Mouse (Mus musculus) liver, postnatal 0 days (tissue): ENCODE results near the gene Churc1. TPM values are rescaled to one million over a fixed set of nuclear protein-coding genes. Genes with fewer than 3 reads are reported as not detected.

Experiments used
- ATAC-seq: fragments of 200-750 bp; cut with Nextera tagmentation; 2 replicates; pipeline ENCODE4 v1.8.0; 2017; ENCODE audit warnings: mild to moderate bottlenecking, moderate library complexity
- DNase-seq: peaks from one replicate; pipeline ENCODE4 v3.0.0-alpha.2; 2016
- H3K27ac ChIP-seq: fragments of 300-500 bp; sonication (generic); 2 replicates; pipeline ENCODE4 v1.5.1; 2014; ENCODE audit warnings: antibody characterized with exemption, moderate library complexity, mild to moderate bottlenecking, low read depth
- H3K27me3 ChIP-seq: fragments of 300-500 bp; sonication (generic); 2 replicates; pipeline ENCODE4 v1.6.1; 2014; ENCODE audit warnings: low read length, control low read depth, mixed read lengths; ENCODE audit not compliant: insufficient read depth
- H3K36me3 ChIP-seq: fragments of 300-500 bp; sonication (generic); replicated peaks from 2 replicates; pipeline ENCODE4 v1.6.1; 2014; ENCODE audit warnings: mild to moderate bottlenecking, control low read depth, low read length, moderate library complexity, mixed read lengths; ENCODE audit not compliant: insufficient read depth
- H3K4me1 ChIP-seq: fragments of 300-500 bp; sonication (generic); 2 replicates; pipeline ENCODE4 v1.6.1; 2014; ENCODE audit warnings: antibody characterized with exemption, mild to moderate bottlenecking, control low read depth; ENCODE audit not compliant: insufficient read depth
- H3K4me2 ChIP-seq: fragments of 300-500 bp; sonication (generic); 2 replicates; pipeline ENCODE4 v1.6.1; 2014; ENCODE audit warnings: low read depth, mild to moderate bottlenecking, low read length, moderate library complexity, mixed read lengths
- H3K4me3 ChIP-seq: fragments of 300-500 bp; sonication (generic); 2 replicates; pipeline ENCODE4 v1.5.1; 2014; ENCODE audit warnings: low read depth, low read length
- H3K9ac ChIP-seq: fragments of 300-500 bp; sonication (generic); replicated peaks from 2 replicates; pipeline ENCODE4 v1.6.1; 2014; ENCODE audit warnings: mild to moderate bottlenecking, moderate library complexity
- H3K9me3 ChIP-seq: fragments of 300-500 bp; sonication (generic); 2 replicates; pipeline ENCODE4 v1.6.1; 2016; ENCODE audit warnings: mild to moderate bottlenecking, control low read depth, low read length, mixed read lengths
- CTCF ChIP-seq: sonication (generic); IDR thresholded peaks from 2 replicates; pipeline ENCODE4 v1.5.1; 2016; ENCODE audit warnings: antibody characterized with exemption, low read depth
- EP300 ChIP-seq: IDR thresholded peaks from 2 replicates; pipeline ENCODE4 v1.6.1; 2016; ENCODE audit warnings: antibody characterized with exemption, low read depth, mild to moderate bottlenecking
- WGBS: fragments of 180-500 bp; shearing (Covaris S2); extraction: QIAGEN DNeasy Blood & Tissue Kit; methylation state at CpG from one replicate; pipeline ENCODE4 v1.1.7; 2014; ENCODE audit not compliant: insufficient replicate concordance; 5-methylcytosine and 5-hydroxymethylcytosine counted together
- polyA plus RNA-seq: library from polyadenylated mRNA; unstranded; fragments of >200 nt; fragmentation: Nextera tagmentation; extraction: Ambion mirVana; gene quantifications from 2 replicates; pipeline ENCODE4 v1.2.1, GENCODE M21; 2015

Churc1 gene
- polyA plus RNA-seq, 1 experiment from 2014 or later: 92.7 TPM

DNA sequence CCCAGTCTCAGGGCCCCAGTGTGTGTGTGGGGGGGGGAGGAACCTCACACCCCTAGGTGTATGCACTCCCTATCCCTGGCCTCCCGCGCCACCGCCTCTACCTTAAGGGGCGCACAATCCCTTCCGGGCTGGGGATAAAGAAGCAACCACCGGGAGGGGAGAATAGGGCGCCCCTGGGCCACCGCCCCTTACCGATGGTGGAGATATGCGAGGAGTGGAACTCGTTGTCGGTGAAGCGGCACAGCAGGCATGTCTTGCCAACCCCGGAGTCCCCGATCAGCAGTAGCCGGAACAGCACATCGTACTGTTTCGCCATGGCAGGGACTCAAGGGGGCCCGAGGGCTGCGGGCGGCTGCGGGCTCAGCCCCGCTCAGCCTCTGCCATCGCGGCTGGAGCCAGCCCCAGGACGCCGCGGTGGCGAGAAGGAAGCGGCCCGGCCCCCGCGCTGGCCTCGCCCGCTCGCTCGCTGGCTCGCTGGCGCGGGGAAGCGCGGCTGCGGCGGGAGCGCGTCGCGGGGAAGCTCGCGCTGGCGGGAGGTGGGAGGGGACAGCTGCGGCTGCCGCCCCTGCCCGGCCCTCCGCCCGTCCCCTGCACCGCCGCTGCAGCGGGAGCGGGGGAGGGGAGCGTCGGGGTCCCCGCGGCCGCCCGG lies 56.8 kb downstream of the Churc1 start:
- peak overlapping the region; percentile 93 for H3K4me2 ChIP-seq
- no peak for TF ChIP-seq CTCF
- no peak for TF ChIP-seq EP300
- H3K27ac ChIP-seq: no peak overlapping the region
- DNase-seq (peak; percentile 18), ATAC-seq (peak; percentile 31; the same call in 1 of the 2 replicates)
- peaks cover 5% of the 10 kb centered on the region for H3K4me1 ChIP-seq
- 3% methylated on average over 48 of the region's 66 CpGs for WGBS
- H3K36me3 ChIP-seq: no peaks in the 10 kb centered on the region
- H3K9ac ChIP-seq: peak overlapping the region; percentile 53
- H3K4me3 ChIP-seq: peak overlapping the region; percentile 55
- no peaks in the 10 kb centered on the region for H3K9me3 ChIP-seq
- H3K27me3 ChIP-seq: peaks cover 51% of the 10 kb centered on the region

DNA sequence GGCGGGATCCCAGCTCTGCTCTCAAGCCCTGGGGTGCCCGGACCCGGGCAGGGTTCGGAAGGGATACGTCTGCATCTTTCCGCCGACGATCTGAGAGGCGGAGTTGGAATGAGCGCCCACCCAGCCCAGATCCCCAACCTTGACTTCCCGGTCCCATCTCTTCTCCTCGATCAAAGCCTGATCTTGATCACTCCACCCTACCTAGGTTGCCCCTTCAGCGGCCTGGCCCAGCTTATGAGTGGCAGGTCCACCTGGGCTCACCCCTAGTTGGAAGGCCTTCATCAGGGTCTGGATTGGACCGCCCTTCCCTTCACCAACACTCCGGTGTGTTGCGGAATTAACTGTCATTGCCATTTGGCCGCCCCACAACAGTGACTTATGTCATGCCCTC lies 57.3 kb downstream of the Churc1 start, which contains the start of gene Rab15:
TSS of gene Rab15 (minus strand) at position 258 of the 391 bp plus-strand sequence.
- Histone ChIP-seq H3K9me3 (no peaks in the 10 kb centered on the region), H3K4me3 (peak within 1 kb of the TSS; percentile 55), H3K27me3 (peaks cover 52% of the 10 kb centered on the region), H3K27ac (no peak within 1 kb of the TSS), H3K36me3 (no peaks in the 10 kb centered on the region), H3K9ac (peak within 1 kb of the TSS; percentile 53), H3K4me2 (peak within 1 kb of the TSS; percentile 93), H3K4me1 (peaks cover 5% of the 10 kb centered on the region)
- ATAC-seq: no peak
- no peak for DNase-seq
- 5% methylated on average over 14 of the region's 17 CpGs for WGBS
- TF ChIP-seq CTCF (no peak), EP300 (no peak)

DNA sequence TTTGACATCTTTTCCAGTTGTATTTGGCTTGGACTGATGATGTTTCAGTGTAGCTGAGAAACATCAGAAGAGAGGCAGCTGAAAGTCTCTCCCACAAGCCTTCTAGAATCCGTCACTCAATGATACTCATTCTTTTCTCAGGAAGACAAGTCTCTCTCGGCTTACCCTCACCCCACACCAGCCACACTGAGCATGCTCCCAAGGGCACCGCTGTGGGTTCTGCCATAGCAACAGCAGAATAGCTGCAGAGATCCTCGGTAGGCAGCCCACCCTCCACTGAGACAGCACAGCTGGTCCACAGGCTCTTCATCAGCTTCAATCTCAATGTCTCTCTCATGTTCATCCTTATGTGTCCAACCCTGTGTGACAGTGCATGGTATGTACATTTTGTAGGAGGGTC lies 59.9 kb downstream of the Churc1 start:
- H3K4me1 ChIP-seq: peaks cover 5% of the 10 kb centered on the region
- no peaks in the 10 kb centered on the region for H3K9me3 ChIP-seq
- no peak overlapping the region for H3K4me2 ChIP-seq
- no peak overlapping the region for H3K27ac ChIP-seq
- H3K9ac ChIP-seq: no peak overlapping the region
- ATAC-seq (no peak), DNase-seq (no peak)
- TF ChIP-seq CTCF (no peak), EP300 (no peak)
- no peak overlapping the region for H3K4me3 ChIP-seq
- WGBS: 69% methylated on average over 4 of the region's 4 CpGs
- H3K27me3 ChIP-seq: peaks cover 47% of the 10 kb centered on the region
- no peaks in the 10 kb centered on the region for H3K36me3 ChIP-seq

DNA sequence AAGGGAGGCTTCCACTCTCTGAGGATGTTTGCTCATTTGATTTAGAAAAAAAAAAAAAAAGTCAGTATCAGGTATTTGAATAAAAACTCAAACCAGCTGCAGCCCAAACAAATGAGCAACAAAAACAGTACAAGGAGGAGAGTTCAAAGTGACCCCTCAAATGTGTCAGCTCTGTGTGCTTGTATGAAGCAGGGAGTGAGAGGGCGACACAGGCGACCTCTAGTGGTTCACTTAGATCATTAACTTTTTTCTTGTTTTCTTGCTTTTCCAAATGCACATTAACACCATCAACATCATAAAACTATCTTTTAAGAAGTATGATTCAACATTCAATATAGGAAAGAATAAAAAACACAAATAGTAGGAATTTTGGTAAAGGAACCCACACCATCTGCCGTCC lies 67.4 kb downstream of the Churc1 start:
- H3K36me3 ChIP-seq: no peaks in the 10 kb centered on the region
- 9% methylated on average over 3 of the region's 3 CpGs for WGBS
- DNase-seq (peak; percentile 33), ATAC-seq (no peak)
- H3K4me1 ChIP-seq: no peaks in the 10 kb centered on the region
- H3K4me2 ChIP-seq: no peak overlapping the region
- TF ChIP-seq CTCF (peak; percentile 83), EP300 (no peak)
- H3K4me3 ChIP-seq: no peak overlapping the region
- H3K27me3 ChIP-seq: no peaks in the 10 kb centered on the region
- H3K27ac ChIP-seq: no peak overlapping the region
- H3K9ac ChIP-seq: no peak overlapping the region
- H3K9me3 ChIP-seq: no peaks in the 10 kb centered on the region

Other genes with a start within 250 kb of the Churc1 start
- 3.3 and 3.7 TPM in 2 replicates for gene Plekhg3, start 234.6 kb upstream of the Churc1 start, polyA plus RNA-seq
- 11.9 and 14.8 TPM in 2 replicates for gene Sptb, start 55.0 kb upstream of the Churc1 start, polyA plus RNA-seq
- gene Fntb, start 51 bp downstream of the Churc1 start, polyA plus RNA-seq: 14.9 and 16.2 TPM in 2 replicates
- 0.16 and 0.21 TPM in 2 replicates for gene Gpx2, start 30.0 kb downstream of the Churc1 start, polyA plus RNA-seq
- gene Rab15, start 57.4 kb downstream of the Churc1 start, polyA plus RNA-seq: 0.08 and 0.19 TPM in 2 replicates
- 6.3 and 7.1 TPM in 2 replicates for gene Max, start 196.7 kb downstream of the Churc1 start, polyA plus RNA-seq